ENCODE assay signal across 9 mouse cellular contexts in genomic region chr10:29803915-29804545, GRCm38 (mm10).
DNase-seq lines count a peak whose midpoint lies in the region; ATAC-seq and TF ChIP-seq lines count a peak whose summit lies in the region.
"Had no signal": no experiment of that assay in that cellular context is flagged by ENCODE, and none has a peak within 500 bp of the region (broad histone marks: within the 10 kb centered on the region; RNA-seq: fewer than 3 reads in every experiment).

No protein-coding gene starts in this region.

- no peaks in the 10 kb centered on the region for H3K4me1 ChIP-seq in lung, embryonic 14.5 days (ENCODE audit: insufficient read depth)
- H3K4me1 ChIP-seq: embryonic facial prominence, embryonic 12.5 days had no signal

- peak; percentile 6 for DNase-seq in ovary, postnatal 10 days (ENCODE audit: low spot score)
- DNase-seq in ovary, adult 18-20 months (ENCODE audit: low spot score) = no peak
- peak; percentile 17 for DNase-seq in cerebellum, adult 8-10 months
- DNase-seq in frontal cortex, adult 2 months (ENCODE audit: extremely low spot score in 1 of 2, low spot score in 1 of 2) = peak; percentile 45 to 87
- DNase-seq in kidney, postnatal 14 days = peak; percentile 61
- DNase-seq in lung, embryonic 14.5 days = peak; percentile 81
- DNase-seq in retina, adult 2 months (ENCODE audit: low read depth, low spot score) = peak; percentile 25
- no peak for DNase-seq in thymus, postnatal 25 days

- H3K9ac ChIP-seq in lung, embryonic 14.5 days = no peak overlapping the region
- H3K9ac ChIP-seq: embryonic facial prominence, embryonic 12.5 days had no signal

- H3K27ac ChIP-seq in lung, embryonic 14.5 days (ENCODE audit: low read depth) = no peak overlapping the region
- H3K27ac ChIP-seq: embryonic facial prominence, embryonic 12.5 days had no signal

- H3K9me3 ChIP-seq in lung, embryonic 14.5 days (ENCODE audit: low read depth, low read length) = no peaks in the 10 kb centered on the region
- H3K9me3 ChIP-seq: embryonic facial prominence, embryonic 12.5 days had no signal

- TF ChIP-seq CTCF in lung, embryonic 14.5 days (IDR thresholded peaks at IDR 0.05; ENCODE audit: low read depth) = peak; percentile 81

- no peak overlapping the region for H3K4me2 ChIP-seq in lung, embryonic 14.5 days
- H3K4me2 ChIP-seq: embryonic facial prominence, embryonic 12.5 days had no signal

- no peak overlapping the region for H3K4me3 ChIP-seq in lung, embryonic 14.5 days (ENCODE audit: low read depth, low read length)
- H3K4me3 ChIP-seq: embryonic facial prominence, embryonic 12.5 days had no signal

- H3K36me3 ChIP-seq in lung, embryonic 14.5 days (ENCODE audit: insufficient read depth) = no peaks in the 10 kb centered on the region
- H3K36me3 ChIP-seq: embryonic facial prominence, embryonic 12.5 days had no signal

- ATAC-seq in lung, embryonic 14.5 days (ENCODE audit: insufficient read depth) = no peak; the same call in 1 of the 2 replicates

- H3K27me3 ChIP-seq in lung, embryonic 14.5 days (ENCODE audit: insufficient read depth, low read length) = no peaks in the 10 kb centered on the region
- H3K27me3 ChIP-seq: embryonic facial prominence, embryonic 12.5 days had no signal

- WGBS in lung, embryonic 14.5 days = 42% methylated on average over 6 of the region's 6 CpGs

Comparison
In these comparisons a context has a peak if more than half of its experiments do, and no peak if none do; other contexts are left out.
1. DNase-seq: peak in ovary, postnatal 10 days (single experiment), cerebellum, adult 8-10 months (single experiment), frontal cortex, adult 2 months (2 of 2), kidney, postnatal 14 days (single experiment), lung, embryonic 14.5 days (single experiment) and retina, adult 2 months (single experiment); none in ovary, adult 18-20 months (single experiment) and thymus, postnatal 25 days (single experiment).